Mouse (Mus musculus) testis, adult 2 months (tissue): ENCODE measurements around the gene Clic4. TPM values are rescaled to one million over a fixed set of nuclear protein-coding genes. Genes with fewer than 3 reads are reported as not detected.
A peak's percentile ranks its signal among the peaks of the same experiment; 100 is the strongest.

ENCODE experiments used
- H3K27ac ChIP-seq: fragments of 200-500 bp; 2 replicates; pipeline ENCODE4 v1.5.1; 2012; ENCODE audit warnings: low read depth, low read length; ENCODE audit not compliant: control insufficient read depth, insufficient read depth
- H3K27me3 ChIP-seq: fragments of 200-500 bp; 2 replicates; pipeline ENCODE4 v1.6.1; 2012; ENCODE audit warnings: mild to moderate bottlenecking, low read length, moderate library complexity; ENCODE audit not compliant: control insufficient read depth, insufficient read depth
- H3K36me3 ChIP-seq: fragments of 200-500 bp; 2 replicates; pipeline ENCODE4 v1.6.1; 2012; ENCODE audit warnings: mild to moderate bottlenecking, low read length; ENCODE audit not compliant: control insufficient read depth, insufficient read depth
- H3K4me1 ChIP-seq: fragments of 200-500 bp; 2 replicates; pipeline ENCODE4 v1.6.1; 2012; ENCODE audit warnings: low read length; ENCODE audit not compliant: control insufficient read depth, insufficient read depth
- H3K4me3 ChIP-seq: fragments of 200-500 bp; 2 replicates; pipeline ENCODE4 v1.5.1; 2012; ENCODE audit warnings: low read depth, mild to moderate bottlenecking, low read length, moderate library complexity, mixed read lengths; ENCODE audit not compliant: control insufficient read depth
- CTCF ChIP-seq: fragments of 200-500 bp; IDR thresholded peaks from 2 replicates; pipeline ENCODE4 v1.5.1; 2012; ENCODE audit warnings: low read depth, mild to moderate bottlenecking, inconsistent platforms, low read length, moderate library complexity; ENCODE audit not compliant: control insufficient read depth, insufficient read depth, insufficient replicate concordance
- POLR2A ChIP-seq: fragments of 200-500 bp; IDR thresholded peaks from 2 replicates; pipeline ENCODE4 v1.6.1; 2012; ENCODE audit warnings: low read depth, mild to moderate bottlenecking, inconsistent platforms, low read length, moderate library complexity; ENCODE audit not compliant: control insufficient read depth
- polyA plus RNA-seq: library from polyadenylated mRNA; depleted of rRNA; stranded (reverse); fragments of >200 nt; gene quantifications from 2 replicates; pipeline ENCODE4 v1.2.3, GENCODE M21; 2012

The Clic4 gene
- polyA plus RNA-seq, 1 experiment, result 21.0 TPM

DNA sequence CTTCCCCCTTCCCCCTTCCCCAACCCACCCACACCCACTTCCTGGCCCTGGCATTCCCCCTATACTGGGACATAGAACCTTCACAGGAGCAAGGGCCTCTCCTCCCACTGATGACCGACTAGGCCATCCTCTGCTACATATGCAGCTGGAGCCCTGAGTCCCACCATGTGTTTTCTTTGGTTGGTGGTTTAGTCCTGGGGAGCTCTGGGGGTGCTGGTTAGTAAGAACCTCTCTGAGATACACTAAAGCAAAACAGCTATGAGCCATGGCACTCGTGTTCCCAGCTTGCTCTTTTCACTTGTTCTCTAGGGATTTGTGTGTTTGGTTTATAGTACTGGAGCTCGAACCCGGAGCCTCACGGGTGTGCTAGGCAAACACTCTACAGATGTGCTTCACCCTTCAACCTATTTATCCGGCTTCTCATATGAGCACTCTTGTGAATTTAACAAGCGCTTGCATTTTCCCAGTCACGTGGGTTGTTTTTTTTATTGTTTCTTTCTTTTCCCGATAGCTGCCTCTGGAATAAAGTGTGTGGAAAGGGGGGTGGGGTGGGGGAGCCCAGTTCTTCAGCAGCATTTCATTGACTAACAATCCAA is 14.6 kb downstream of the Clic4 start:
- no peaks in the 10 kb centered on the region; the same call in 1 of the 2 replicates for H3K4me1 ChIP-seq
- TF ChIP-seq CTCF (no peak), POLR2A (no peak)
- H3K36me3 ChIP-seq, result no peaks in the 10 kb centered on the region
- H3K27me3 ChIP-seq, result no peaks in the 10 kb centered on the region
- no peak overlapping the region for H3K27ac ChIP-seq
- no peak overlapping the region for H3K4me3 ChIP-seq

DNA sequence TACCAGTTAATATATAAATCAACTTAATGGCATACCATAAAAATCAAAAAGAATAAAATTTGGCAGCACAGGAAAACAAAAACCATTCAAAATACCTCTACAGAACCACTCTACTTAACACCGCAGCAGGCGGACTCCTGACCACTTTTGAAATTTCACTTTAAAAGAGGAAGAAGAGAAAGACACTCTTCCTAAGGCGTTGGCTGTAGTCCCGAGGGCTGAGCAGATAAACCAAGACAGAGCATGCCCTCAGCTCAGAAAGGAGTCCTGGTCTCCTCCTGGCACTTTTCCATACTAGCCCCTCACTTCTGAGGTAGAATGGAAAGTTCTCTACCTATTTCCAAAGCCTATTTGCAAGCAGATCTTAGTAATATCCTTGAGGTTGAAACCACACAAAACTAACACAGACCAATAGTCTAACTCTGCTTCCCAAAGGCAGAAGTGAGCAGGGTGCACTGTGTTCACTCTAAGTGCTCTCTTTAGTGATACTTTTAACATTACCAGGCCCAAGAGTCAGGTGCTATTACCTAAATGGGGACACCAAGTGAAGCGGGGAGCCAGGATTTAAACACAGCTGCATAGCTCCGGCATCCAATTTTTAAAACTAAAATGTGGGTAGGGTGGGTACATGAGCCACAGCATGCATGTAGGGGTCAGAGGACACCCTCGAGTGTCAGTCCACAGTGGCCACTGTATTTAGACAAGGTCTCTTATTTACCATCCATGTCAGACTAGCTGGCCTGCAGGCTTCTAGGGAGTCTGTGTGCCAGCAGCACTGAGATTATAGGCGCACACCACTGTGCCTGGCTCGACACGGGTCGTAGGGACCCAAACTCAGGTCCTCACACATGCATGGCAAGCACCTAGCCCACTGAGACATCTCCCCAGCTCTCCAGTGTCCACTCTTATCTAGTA is 15.8 kb downstream of the Clic4 start:
- H3K4me1 ChIP-seq, result no peaks in the 10 kb centered on the region; the same call in 1 of the 2 replicates
- H3K4me3 ChIP-seq, result no peak overlapping the region
- no peaks in the 10 kb centered on the region for H3K36me3 ChIP-seq
- H3K27ac ChIP-seq, result no peak overlapping the region
- TF ChIP-seq POLR2A, result no peak
- H3K27me3 ChIP-seq, result no peaks in the 10 kb centered on the region

DNA sequence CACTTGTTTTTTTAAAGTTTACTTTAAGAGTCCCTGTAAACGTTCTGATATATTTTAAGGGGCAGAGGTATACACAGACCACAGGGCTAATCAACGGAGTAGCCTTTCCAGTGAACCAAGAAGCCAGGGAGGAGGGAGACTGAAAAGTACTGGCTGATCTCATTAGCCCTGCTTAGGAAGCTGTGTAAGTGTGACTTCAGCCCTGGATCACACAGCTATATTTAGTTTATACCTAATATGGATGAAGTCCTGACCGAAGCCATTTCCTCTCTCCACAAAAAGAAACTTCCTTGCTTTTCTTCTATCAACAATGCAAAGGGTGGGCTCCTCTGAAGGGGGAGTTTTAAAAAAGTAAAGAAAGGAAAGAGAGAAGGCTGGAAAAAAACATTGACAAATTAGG is 17.8 kb downstream of the Clic4 start:
- Histone ChIP-seq H3K27me3 (no peaks in the 10 kb centered on the region), H3K36me3 (no peaks in the 10 kb centered on the region), H3K4me1 (no peaks in the 10 kb centered on the region; the same call in none of the 2 replicates), H3K4me3 (no peak overlapping the region), H3K27ac (peak overlapping the region; percentile 57)
- TF ChIP-seq POLR2A (no peak), CTCF (no peak)

DNA sequence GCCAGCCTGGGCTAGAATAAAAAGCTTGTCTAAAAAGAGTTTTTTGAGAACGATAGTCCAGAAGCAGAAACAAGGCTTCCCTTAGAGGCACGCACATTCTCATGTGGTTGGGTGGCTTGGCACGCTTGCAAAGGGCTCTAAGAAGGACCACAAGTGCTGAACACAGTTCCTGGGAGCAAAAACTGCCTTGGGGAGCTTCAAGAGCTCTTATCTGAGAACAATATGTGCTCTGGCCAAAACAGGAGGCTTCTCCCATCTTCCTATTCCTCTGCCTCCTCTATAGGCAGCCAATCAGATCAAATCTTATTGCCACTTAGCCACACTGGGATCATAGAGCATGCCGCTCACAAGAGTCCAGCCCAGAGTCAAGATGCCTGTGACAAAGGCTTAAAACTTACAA is 18.3 kb downstream of the Clic4 start:
- no peaks in the 10 kb centered on the region for H3K27me3 ChIP-seq
- TF ChIP-seq CTCF (no peak), POLR2A (no peak)
- no peak overlapping the region for H3K4me3 ChIP-seq
- H3K4me1 ChIP-seq, result no peaks in the 10 kb centered on the region; the same call in none of the 2 replicates
- peak overlapping the region; percentile 57; the same call in 1 of the 2 replicates for H3K27ac ChIP-seq
- no peaks in the 10 kb centered on the region for H3K36me3 ChIP-seq

DNA sequence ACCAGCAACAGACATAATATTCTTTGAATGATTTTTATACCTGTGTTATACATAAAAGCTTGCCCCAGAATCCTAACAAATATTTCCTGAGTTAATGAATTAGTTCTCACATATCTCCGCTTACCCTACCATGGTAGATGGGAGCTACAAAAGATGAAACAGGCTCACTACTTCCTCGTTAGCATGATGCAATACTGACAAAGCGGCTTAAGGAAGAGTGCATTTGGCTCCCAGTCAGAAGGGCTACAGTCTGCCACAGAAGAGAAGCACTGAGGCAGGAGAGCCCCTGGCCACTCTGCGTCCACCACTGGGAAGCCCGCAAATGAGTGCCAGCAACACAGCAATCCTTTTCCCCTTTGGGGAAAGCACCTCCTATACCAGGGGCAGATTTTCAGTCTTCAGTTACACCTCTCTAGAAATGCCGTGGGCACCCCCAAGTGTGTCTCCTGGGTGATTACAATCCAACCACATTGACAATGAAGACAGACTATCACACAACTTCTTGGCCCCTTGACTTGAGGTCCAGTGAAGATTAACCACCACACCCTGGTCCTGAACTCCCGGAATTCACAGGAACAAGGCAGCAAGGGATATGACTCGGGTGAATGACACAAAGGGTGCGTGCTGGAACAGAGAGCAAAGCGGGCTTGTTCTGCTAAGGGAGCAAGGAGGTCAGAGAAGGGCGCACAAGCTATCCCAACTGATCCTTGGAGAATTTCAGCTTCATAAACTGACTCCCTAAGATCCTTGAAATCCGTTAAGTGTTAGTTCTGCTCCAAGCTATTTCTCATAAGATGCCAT is 19.2 kb downstream of the Clic4 start:
- Histone ChIP-seq H3K36me3 (no peaks in the 10 kb centered on the region), H3K4me1 (no peaks in the 10 kb centered on the region; the same call in none of the 2 replicates), H3K27me3 (no peaks in the 10 kb centered on the region), H3K4me3 (no peak overlapping the region), H3K27ac (peak overlapping the region; percentile 34)
- TF ChIP-seq CTCF, result no peak

DNA sequence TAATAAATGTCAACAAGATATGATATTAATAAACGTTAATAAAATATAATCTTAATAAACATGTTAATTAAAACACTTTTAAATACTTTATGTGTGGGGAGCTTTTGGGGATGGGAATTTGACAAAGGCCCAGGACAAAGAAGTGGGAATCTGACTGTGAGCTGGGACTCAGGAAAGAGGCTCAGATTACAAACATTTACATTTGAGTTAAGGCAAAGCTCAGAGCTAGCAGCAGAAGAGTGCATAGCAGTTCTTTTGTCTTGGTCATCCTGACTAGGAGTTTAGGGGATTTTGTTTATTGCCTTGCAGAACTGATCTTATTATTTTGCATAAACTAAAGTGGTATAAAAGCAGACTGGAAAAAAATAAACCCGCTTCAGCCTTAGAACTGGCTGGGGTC is 20.8 kb downstream of the Clic4 start:
- TF ChIP-seq CTCF (no peak), POLR2A (no peak)
- Histone ChIP-seq H3K27me3 (no peaks in the 10 kb centered on the region), H3K27ac (no peak overlapping the region), H3K36me3 (no peaks in the 10 kb centered on the region), H3K4me1 (no peaks in the 10 kb centered on the region; the same call in 1 of the 2 replicates), H3K4me3 (no peak overlapping the region)

DNA sequence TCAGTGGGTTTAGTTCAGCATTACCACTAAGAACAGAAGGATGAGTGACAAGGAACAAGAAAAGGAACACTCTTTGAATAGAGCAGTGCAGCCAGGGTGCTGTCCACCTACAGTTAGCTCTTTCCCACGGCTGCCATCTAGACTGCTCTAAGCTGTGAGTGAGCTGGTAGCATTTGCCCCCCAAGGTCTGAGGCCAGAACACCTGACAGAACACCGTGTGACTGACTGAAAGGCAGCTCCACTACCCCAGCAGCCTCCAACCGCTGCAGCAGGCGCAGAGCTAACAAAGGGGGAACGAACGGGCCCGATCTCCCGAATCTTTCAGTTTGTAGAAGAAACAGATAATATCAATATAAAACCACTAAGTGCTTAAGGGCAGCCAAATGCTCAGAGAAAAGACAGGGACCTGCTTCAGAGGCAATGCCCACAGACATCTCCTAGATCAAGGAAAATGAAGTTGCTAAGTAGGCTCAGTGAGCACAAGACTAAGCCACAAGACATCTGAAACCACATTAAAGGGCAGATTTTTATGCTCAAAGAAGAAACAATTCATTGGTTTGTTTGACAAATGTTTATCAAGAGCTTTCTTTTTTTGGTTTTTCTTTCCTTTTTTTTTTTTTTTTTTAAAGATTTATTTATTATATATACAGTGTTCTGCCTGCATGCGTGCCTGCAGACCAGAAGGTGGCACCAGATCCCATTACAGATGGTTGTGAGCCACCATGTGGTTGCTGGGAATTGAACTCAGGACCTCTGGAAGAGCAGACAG is 24.2 kb downstream of the Clic4 start:
- peaks cover 2% of the 10 kb centered on the region for H3K4me1 ChIP-seq
- H3K36me3 ChIP-seq, result no peaks in the 10 kb centered on the region
- TF ChIP-seq CTCF (no peak), POLR2A (no peak)
- H3K27ac ChIP-seq, result no peak overlapping the region
- no peak overlapping the region for H3K4me3 ChIP-seq
- no peaks in the 10 kb centered on the region for H3K27me3 ChIP-seq
